Mouse (Mus musculus) lung, embryonic 16.5 days (tissue): ENCODE data around the gene Zfp719. TPM values are rescaled to one million over a fixed set of nuclear protein-coding genes. Genes with fewer than 3 reads are reported as not detected.
A peak's percentile ranks its signal among the peaks of the same experiment; 100 is the strongest.

Experiments used
- ATAC-seq: fragments of 200-750 bp; cut with Nextera tagmentation; 2 replicates; pipeline ENCODE4 v1.8.0; 2017; ENCODE audit warnings: low read depth, mild to moderate bottlenecking, moderate library complexity
- H3K27ac ChIP-seq: fragments of 300-500 bp; sonication (generic); 2 replicates; pipeline ENCODE4 v1.5.1; 2014; ENCODE audit warnings: mild to moderate bottlenecking, control low read depth, low read length
- H3K27me3 ChIP-seq: fragments of 300-500 bp; sonication (generic); 2 replicates; pipeline ENCODE4 v1.6.1; 2014; ENCODE audit warnings: low read depth, low read length, mixed read lengths; ENCODE audit not compliant: control insufficient read depth, insufficient read depth
- H3K36me3 ChIP-seq: fragments of 300-500 bp; sonication (generic); 2 replicates; pipeline ENCODE4 v1.6.1; 2014; ENCODE audit warnings: low read length; ENCODE audit not compliant: control insufficient read depth, insufficient read depth
- H3K4me1 ChIP-seq: fragments of 300-500 bp; sonication (generic); replicated peaks from 2 replicates; pipeline ENCODE4 v1.6.1; 2014; ENCODE audit warnings: low read length, mixed read lengths; ENCODE audit not compliant: control insufficient read depth, insufficient read depth
- H3K4me2 ChIP-seq: fragments of 300-500 bp; sonication (generic); 2 replicates; pipeline ENCODE4 v1.6.1; 2014; ENCODE audit warnings: low read depth, low read length, control low read depth
- H3K4me3 ChIP-seq: fragments of 300-500 bp; sonication (generic); 2 replicates; pipeline ENCODE4 v1.5.1; 2014; ENCODE audit warnings: mild to moderate bottlenecking, low read length, control low read depth
- H3K9ac ChIP-seq: fragments of 300-500 bp; sonication (generic); 2 replicates; pipeline ENCODE4 v1.6.1; 2014; ENCODE audit warnings: low read length, control low read depth
- H3K9me3 ChIP-seq: fragments of 300-500 bp; sonication (generic); 2 replicates; pipeline ENCODE4 v1.6.1; 2016; ENCODE audit warnings: low read length; ENCODE audit not compliant: control insufficient read depth
- WGBS: fragments of 180-500 bp; shearing (Covaris S2); extraction: QIAGEN DNeasy Blood & Tissue Kit; methylation state at CpG from one replicate; pipeline ENCODE4 v1.1.7; 2014; 5-methylcytosine and 5-hydroxymethylcytosine counted together
- polyA plus RNA-seq: library from polyadenylated mRNA; unstranded; fragments of >200 nt; fragmentation: Nextera tagmentation; extraction: Ambion mirVana; gene quantifications from 2 replicates; pipeline ENCODE4 v1.2.1, GENCODE M21; 2015

Gene Zfp719
- polyA plus RNA-seq, 1 experiment from 2014 or later = 15.8 TPM

GRCm38 (mm10) chr7:43553153-43553552 is 26.3 kb upstream of the Zfp719 start:
- H3K36me3 ChIP-seq = no peaks in the 10 kb centered on the region
- H3K4me1 ChIP-seq = 0 out of 2 replicates have a peak, but pooled peaks cover 2% of the 10 kb centered on the region
- no peak overlapping the region for H3K4me2 ChIP-seq
- WGBS = 62% methylated on average over 4 of the region's 4 CpGs
- ATAC-seq = no peak
- no peak overlapping the region for H3K9ac ChIP-seq
- H3K27me3 ChIP-seq = no peaks in the 10 kb centered on the region
- no peaks in the 10 kb centered on the region for H3K9me3 ChIP-seq
- H3K4me3 ChIP-seq = no peak overlapping the region
- H3K27ac ChIP-seq = no peak overlapping the region

- Histone ChIP-seq H3K4me1 (0 out of 2 replicates have a peak, but pooled peaks cover 2% of the 10 kb centered on the region), H3K4me3 (no peak overlapping the region), H3K9ac (no peak overlapping the region), H3K27ac (no peak overlapping the region), H3K36me3 (no peaks in the 10 kb centered on the region), H3K27me3 (no peaks in the 10 kb centered on the region), H3K9me3 (no peaks in the 10 kb centered on the region), H3K4me2 (no peak overlapping the region)
- 34% methylated on average over 3 of the region's 3 CpGs for WGBS
- no peak for ATAC-seq
Observed at GRCm38 (mm10) chr7:43554550-43554949, 24.9 kb upstream of the Zfp719 start.

GRCm38 (mm10) chr7:43555351-43555750 is 24.1 kb upstream of the Zfp719 start:
- Histone ChIP-seq H3K4me2 (no peak overlapping the region), H3K27ac (no peak overlapping the region), H3K4me3 (no peak overlapping the region), H3K4me1 (0 out of 2 replicates have a peak, but pooled peaks cover 2% of the 10 kb centered on the region), H3K27me3 (no peaks in the 10 kb centered on the region), H3K9ac (no peak overlapping the region), H3K9me3 (no peaks in the 10 kb centered on the region), H3K36me3 (no peaks in the 10 kb centered on the region)
- 89% methylated on average over 5 of the region's 5 CpGs for WGBS
- ATAC-seq = 0 out of 2 replicates have a peak, but pooled peaks have one; percentile 17

- H3K4me2 ChIP-seq = no peak overlapping the region
- no peaks in the 10 kb centered on the region for H3K9me3 ChIP-seq
- peak overlapping the region; percentile 55 for H3K27ac ChIP-seq
- H3K4me1 ChIP-seq = 0 out of 2 replicates have a peak, but pooled peaks cover 2% of the 10 kb centered on the region
- 19% methylated on average over 1 of the region's 1 CpGs for WGBS
- H3K4me3 ChIP-seq = no peak overlapping the region
- H3K36me3 ChIP-seq = no peaks in the 10 kb centered on the region
- ATAC-seq = peak; percentile 55; the same call in 1 of the 2 replicates
- peaks cover 2% of the 10 kb centered on the region; the same call in 1 of the 2 replicates for H3K27me3 ChIP-seq
- H3K9ac ChIP-seq = no peak overlapping the region
Observed at GRCm38 (mm10) chr7:43556901-43557300, 22.5 kb upstream of the Zfp719 start.

GRCm38 (mm10) chr7:43562006-43562633 is 17.3 kb upstream of the Zfp719 start, which contains the start of gene Zfp658:
Gene Zfp658, plus strand, starts transcription at chr7:43562256.
- peak within 1 kb of the TSS; percentile 92 for H3K27ac ChIP-seq
- WGBS = under 1% methylated on average over 27 of the region's 27 CpGs
- no peaks in the 10 kb centered on the region for H3K9me3 ChIP-seq
- ATAC-seq = peak; percentile 89
- H3K4me1 ChIP-seq = peaks cover 14% of the 10 kb centered on the region
- peaks cover 6% of the 10 kb centered on the region for H3K36me3 ChIP-seq
- H3K4me3 ChIP-seq = peak within 1 kb of the TSS; percentile 80
- H3K27me3 ChIP-seq = peaks cover 2% of the 10 kb centered on the region; the same call in 1 of the 2 replicates
- peak within 1 kb of the TSS; percentile 92 for H3K4me2 ChIP-seq
- H3K9ac ChIP-seq = peak within 1 kb of the TSS; percentile 83

GRCm38 (mm10) chr7:43562651-43563070 is 16.7 kb upstream of the Zfp719 start:
- H3K4me3 ChIP-seq = peak overlapping the region; percentile 80
- peak overlapping the region; percentile 92 for H3K27ac ChIP-seq
- H3K4me1 ChIP-seq = peaks cover 12% of the 10 kb centered on the region
- peak; percentile 16 for ATAC-seq
- H3K27me3 ChIP-seq = peaks cover 2% of the 10 kb centered on the region; the same call in 1 of the 2 replicates
- no peaks in the 10 kb centered on the region for H3K9me3 ChIP-seq
- H3K4me2 ChIP-seq = peak overlapping the region; percentile 92
- H3K9ac ChIP-seq = peak overlapping the region; percentile 83
- peaks cover 12% of the 10 kb centered on the region for H3K36me3 ChIP-seq
- under 1% methylated on average over 10 of the region's 10 CpGs for WGBS

- Histone ChIP-seq H3K4me2 (peak overlapping the region; percentile 92), H3K27me3 (peaks cover 2% of the 10 kb centered on the region; the same call in 1 of the 2 replicates), H3K27ac (no peak overlapping the region), H3K9ac (peak overlapping the region; percentile 83), H3K4me1 (peaks cover 12% of the 10 kb centered on the region), H3K4me3 (peak overlapping the region; percentile 80), H3K9me3 (no peaks in the 10 kb centered on the region), H3K36me3 (peaks cover 16% of the 10 kb centered on the region)
- ATAC-seq = no peak
- WGBS = 43% methylated on average over 6 of the region's 6 CpGs
Observed at GRCm38 (mm10) chr7:43563300-43563699, 16.1 kb upstream of the Zfp719 start.

GRCm38 (mm10) chr7:43571216-43571615 is 8.2 kb upstream of the Zfp719 start:
- no peak for ATAC-seq
- Histone ChIP-seq H3K27me3 (no peaks in the 10 kb centered on the region), H3K4me3 (no peak overlapping the region), H3K27ac (no peak overlapping the region), H3K36me3 (peaks cover 45% of the 10 kb centered on the region), H3K9me3 (no peaks in the 10 kb centered on the region), H3K4me1 (no peaks in the 10 kb centered on the region), H3K9ac (no peak overlapping the region), H3K4me2 (no peak overlapping the region)
- 95% methylated on average over 2 of the region's 2 CpGs for WGBS

- H3K9ac ChIP-seq = peak overlapping the region; percentile 84
- WGBS = 48% methylated on average over 5 of the region's 5 CpGs
- peaks cover 10% of the 10 kb centered on the region for H3K4me1 ChIP-seq
- ATAC-seq = no peak
- peak overlapping the region; percentile 86 for H3K4me3 ChIP-seq
- H3K27me3 ChIP-seq = no peaks in the 10 kb centered on the region
- peaks cover 13% of the 10 kb centered on the region for H3K36me3 ChIP-seq
- H3K4me2 ChIP-seq = peak overlapping the region; percentile 69
- no peak overlapping the region; the same call in 1 of the 2 replicates for H3K27ac ChIP-seq
- no peaks in the 10 kb centered on the region for H3K9me3 ChIP-seq
Observed at GRCm38 (mm10) chr7:43580526-43580925, 1.1 kb downstream of the Zfp719 start.
